Mouse (Mus musculus) urinary bladder, postnatal 4 days (tissue): Measurements from ENCODE around the gene Kifap3.
"Not testable (repeated sequence)": the region's sequence is repeated elsewhere in the genome, so short reads cannot be mapped to it uniquely, and the experiment has no call there.

Experiments
- DNase-seq, 2 experiments: peaks; one replicate each; pipeline ENCODE4 v3.0.0; 2021 to 2022; ENCODE audit warnings: low spot score in 2 of 2

Gene Kifap3

DNA sequence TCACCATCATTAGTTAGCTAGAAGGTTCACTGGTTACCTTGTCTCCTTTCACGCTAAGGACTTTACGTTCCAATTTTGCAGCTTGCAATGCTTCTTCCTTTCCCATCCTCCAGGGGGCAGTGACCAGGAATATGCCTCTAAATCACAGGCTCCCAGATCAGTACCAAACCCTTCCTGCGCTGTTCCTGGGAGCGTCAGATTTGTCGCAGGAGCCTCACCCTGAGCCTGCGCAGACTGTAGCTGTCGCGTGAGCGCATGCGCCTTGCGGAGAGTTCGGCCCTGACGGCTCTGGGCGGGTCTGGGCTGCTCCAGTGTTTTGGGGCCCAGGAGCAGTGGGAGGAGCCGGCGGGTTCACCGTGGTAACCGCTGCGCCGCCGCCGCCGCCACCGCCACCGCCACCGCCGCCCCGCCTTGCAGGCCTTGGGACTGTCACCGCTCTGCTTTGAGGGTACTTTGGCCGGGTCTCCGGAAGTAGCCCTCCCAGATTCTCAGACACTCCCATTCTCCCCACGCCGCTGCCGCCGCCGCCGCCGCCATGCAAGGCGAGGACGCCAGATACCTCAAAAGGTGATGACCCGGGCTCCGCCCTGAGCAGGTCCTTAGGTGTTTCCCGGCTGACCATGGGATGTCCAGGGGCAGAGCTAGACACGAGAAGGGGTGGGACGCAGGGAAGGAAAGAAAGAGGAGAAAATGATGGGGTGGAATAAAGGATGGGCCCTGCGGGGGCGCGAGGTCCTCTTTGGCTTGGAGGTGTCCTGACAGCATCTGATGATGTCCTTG lies at the start of gene Kifap3:
Gene Kifap3, plus strand, starts transcription at position 248 of the 780 bp plus-strand sequence.
- peak; percentile 97 to 98 for DNase-seq

DNA sequence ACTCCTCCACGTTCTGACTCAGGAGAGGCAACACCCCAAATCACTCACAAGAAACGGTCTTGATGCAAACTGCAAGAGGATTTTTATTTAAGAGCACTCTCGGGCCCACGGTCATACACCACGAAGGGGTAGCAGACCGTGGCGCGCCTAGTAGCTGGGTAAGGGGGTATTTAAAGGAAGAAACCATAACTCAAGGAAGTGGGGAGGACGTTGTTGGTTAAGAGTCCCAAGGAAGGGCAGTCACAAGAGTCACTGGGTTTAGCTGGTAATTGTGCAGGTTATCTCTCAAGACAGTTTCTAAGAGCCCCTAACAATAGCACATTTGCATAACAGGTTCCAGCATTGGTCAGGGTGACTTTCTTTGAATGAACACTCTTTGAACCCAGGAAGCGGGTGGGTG lies 48.2 kb upstream of the Kifap3 start:
- not testable (repeated sequence) for DNase-seq

DNA sequence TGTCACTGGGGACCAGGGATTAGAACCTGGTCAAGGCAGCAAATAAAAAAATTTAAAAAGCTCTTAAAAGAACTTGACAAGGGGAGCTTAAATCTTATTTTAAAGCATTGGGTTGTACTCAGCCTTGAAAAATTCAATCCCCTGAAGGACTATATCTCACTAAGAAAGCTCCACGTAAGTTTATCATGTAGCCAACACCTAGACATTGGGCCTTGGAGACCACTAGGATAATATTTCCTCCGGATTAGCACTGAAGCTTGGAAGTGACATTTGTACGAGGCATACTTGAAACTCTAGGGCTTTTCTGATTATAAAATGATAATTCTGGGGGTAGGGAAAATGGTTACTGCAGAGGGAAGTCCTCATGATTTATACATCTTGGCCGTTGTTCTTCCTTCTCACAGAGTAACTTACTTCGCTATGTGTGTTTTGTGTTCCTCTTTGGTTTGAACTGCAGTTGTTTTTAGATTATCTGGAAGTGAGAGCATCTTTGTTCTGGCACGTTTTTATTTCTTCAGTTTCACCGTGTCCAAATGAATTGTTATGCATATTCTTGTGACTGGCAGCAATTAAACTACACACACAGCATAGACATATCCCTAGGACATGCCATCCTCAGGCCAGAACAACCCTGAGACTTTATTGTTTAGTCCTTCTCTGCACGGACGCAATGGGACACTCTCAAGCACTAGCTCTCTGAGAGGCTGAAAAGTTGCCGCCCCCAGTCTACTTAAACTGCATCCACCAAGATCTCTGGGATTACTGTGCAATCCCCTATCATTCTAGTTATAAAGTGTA lies 42.7 kb upstream of the Kifap3 start:
- DNase-seq: peak in 1 of 2 experiments; percentile 26

DNA sequence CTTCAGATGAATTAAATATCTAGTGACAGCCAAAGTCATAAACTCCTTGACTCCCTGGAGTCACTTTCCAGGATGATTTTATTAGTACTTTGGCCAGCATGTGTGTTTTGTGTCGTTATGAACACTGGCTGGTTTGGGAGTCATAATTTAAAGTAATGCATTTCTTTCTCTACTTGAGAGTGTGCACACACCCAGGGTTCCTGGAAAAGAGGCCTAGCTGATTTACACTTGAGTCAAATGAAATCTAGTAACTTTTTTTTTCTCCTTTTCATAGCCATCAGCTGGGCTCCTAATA lies 42.2 kb upstream of the Kifap3 start:
- DNase-seq: no peak

DNA sequence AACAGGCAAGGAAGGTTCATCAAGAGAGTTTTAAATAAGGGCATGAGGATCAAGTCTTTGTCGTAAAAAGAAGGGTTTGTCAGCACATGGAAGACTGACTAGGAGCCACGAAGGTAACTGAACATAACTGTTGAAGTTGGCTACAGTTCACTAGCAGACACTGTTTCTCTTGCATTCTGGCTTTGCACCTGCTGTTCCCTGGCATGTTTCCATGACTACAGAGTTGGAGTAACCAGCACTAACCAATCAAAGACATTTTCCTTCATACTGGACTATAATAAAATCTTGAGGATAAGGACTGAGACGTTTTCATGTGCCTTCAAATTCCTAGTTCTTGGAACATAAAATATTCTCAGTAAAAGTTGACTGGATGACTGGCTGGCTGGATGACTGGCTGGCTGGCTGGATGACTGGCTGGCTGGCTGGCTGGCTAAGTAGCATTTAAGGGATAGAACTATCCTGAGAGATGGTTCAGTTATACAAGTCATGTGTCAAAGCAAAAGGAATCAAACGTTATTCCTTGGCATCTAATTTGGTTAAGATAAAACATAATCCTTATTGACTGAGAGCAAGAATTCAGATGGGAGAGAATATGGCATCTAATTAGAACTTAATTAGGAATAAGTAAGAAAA lies 27.9 kb upstream of the Kifap3 start:
- no peak for DNase-seq

DNA sequence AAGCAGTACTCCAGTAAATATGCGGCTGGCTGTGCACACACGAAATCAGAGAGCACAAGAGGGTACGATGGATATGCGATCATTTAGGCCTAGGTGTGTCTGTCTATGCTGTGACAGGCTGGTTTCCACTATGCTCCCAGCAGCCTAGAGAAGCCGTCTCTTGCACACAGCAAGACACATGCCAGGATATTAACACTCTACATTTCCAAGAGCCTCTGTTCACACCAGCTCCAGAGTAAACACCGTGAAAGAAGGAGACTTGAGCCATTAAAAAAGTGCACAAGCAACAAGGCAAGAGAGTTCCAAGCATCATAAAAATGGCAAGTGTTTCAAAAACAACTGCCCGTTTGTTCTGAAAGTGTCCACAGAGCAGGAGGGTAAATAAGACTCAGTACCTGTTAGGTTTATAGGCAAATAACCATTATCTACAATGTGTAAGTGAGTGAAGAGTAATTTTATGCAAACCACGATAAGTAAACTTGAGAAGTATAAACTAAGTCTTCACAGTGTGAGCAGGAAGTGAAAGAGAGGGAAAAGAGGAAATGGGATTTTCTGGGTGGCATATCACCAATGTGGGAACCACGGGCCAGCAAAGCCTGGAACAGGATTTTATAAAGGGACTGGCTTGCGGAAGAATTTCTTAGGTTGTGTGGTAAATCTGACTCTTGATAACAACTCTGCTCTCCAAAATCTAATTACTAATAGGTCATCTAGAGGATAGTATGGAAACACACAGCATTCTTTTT lies 21.7 kb upstream of the Kifap3 start:
- no peak for DNase-seq

DNA sequence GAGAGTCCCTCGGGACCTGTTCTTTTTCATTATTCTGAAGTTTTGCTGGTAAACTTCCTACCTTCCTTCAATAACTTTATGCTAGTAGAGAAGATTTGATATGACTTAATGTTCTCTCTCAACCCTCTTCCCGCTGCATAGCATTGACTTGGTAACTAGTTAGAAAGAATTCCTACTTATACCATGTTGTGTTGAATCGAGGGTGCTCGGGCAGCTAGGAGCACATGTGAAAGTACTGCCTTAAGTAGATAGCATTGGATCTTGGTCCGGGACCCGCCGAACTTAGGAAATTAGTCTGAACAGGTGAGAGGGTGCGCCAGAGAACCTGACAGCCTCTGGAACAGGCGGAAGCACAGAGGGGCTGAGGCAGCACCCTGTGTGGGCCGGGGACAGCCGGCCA lies 4.2 kb downstream of the Kifap3 start:
- not testable (repeated sequence) for DNase-seq

DNA sequence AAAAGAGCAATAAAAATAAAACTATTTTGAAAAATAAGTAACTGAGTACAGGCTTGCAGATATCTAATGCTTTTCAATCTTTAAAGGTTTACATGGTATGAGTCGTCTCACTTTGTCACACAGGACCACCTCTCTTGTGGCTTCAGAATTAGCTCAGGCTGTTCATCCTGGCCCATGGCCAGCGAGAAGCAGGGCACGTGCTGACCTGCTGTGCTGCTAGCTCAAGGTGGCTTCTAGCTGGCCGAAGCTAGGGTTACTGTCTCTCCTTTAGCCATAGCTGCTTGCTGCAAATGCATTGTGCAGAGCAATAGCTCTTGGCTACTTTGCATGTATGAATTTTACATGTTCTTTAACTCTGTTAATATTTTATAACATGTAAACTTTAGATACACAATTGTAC lies 42.0 kb downstream of the Kifap3 start:
- DNase-seq: no peak

DNA sequence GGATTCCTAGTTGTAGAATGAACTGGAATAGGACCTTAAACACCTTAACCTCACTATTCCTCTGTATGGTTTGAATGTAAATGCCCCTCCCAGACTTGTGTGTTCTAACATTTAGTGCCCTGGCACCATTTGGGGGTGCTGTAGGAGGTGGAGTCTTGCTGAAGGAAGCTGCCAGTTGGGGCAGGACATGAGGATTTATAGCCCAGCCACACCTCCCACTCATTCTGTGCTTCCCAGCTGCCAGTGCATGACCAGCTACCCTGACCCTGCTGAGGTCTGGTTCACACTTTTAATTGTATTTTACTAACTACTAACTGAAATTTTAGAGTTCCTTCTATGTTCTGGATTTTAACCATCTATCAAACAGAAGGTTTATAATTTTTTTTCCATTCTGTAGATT lies 50.1 kb downstream of the Kifap3 start:
- DNase-seq: no peak

DNA sequence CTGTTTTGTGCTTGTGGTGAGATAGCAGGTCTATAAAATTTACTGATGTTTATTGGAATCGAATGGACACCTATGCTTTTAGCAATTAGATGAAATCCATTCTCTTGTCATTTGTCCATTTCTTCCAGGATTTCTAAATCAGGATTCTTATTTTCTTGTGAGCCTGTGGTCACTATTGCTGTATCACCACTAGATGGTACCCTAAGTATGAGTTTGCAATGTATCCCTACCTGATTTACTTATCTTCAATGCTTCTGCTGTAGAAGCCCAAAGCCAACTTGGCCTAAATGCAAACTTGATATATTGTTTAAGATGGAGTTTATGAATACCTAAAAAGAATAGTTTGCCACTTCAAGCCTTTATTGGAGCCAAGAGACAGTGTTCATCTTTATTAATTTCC lies 54.7 kb downstream of the Kifap3 start:
- no peak for DNase-seq

DNA sequence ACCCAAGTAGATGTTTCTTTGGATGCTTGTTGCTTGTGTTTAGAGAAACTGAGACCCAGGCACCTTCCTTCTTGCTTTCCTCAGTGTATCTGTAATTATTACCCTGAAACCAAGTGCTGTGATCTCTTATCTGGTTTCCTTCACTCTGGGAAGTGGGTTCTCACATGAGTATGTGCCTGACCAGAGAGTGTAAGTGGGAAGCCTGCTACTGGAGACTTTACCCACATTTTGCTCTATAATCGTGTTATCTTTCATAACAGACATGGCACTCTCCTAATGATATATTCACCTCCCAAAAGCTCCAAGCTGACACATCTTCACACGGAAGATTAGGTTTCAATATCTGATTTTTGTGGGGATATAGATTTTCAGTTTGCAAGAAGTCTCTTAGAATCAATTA lies 55.7 kb downstream of the Kifap3 start:
- DNase-seq: no peak

DNA sequence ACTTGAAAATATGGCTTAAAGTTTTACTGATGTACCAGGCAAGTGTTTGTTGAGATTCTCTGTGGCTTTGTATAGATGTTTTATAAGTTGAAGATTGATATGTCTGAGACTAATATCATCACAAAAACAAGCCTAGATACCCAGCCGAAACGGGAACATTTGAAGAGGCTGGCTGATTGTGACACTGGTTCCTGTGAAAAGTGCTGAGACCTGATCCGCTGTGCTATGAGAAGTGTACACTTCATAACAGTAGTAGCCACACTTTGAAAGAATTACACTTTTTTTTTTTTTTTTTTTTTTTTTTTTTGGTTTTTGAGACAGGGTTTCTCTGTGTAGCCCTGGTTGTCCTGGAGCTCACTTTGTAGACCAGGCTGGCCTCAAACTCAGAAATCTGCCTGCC lies 59.1 kb downstream of the Kifap3 start:
- not testable (repeated sequence) for DNase-seq

DNA sequence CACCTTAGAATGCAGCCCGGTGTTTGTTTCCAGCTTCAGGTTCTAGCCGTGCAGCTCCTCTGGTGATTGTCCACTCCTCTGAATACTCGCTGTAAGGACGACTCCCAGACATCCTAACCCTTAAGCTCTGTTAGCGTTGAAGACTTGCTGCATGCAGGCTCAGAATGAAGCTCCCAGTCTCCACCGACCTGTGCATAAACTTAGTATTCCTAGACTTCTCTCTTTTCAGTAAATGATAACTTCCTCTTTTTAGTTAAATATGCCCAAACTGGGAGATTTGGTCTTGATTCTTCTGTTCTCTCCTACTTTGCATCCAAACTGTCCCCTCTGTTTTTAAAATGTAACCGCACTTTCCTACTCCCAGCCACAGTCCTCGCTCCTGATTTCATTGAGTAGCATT lies 61.2 kb downstream of the Kifap3 start:
- no peak for DNase-seq

DNA sequence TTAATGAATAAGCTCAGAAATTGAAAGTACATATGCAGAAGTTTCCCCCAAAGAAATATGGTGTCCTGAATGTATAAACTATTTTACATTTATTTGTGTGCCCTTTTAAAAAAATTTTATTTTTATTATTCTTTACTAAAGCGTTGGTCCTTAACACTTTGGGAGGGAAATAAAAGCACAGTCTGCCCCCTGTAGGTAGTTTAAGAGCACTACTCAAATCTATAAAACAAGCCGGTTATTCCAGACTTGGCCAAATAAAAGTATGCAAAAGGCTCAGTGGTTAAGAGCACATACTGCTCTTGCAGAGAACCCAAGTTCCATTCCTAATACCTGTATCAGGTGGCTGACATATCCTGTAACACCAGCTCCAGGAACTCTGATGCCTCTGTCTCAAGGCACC lies 62.9 kb downstream of the Kifap3 start:
- no peak for DNase-seq

DNA sequence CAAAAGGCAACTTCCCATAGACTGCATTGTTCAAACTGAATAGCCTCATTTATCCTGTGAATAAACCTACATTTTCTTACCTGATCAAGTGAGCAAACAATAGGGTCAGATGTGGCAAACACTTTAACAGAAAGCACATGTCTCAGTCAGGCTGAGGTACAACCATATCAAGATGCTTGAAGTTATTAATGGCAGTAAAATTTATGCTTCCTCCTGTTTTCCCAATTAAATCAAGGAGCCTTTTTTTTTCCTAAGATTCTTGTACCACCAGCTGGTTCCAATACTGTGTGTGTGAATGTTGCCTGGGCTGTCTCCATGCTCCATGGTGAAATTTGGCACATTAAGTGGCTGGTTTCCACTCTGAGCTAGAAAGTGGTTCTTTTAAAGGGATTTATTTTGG lies 64.5 kb downstream of the Kifap3 start:
- DNase-seq: no peak

DNA sequence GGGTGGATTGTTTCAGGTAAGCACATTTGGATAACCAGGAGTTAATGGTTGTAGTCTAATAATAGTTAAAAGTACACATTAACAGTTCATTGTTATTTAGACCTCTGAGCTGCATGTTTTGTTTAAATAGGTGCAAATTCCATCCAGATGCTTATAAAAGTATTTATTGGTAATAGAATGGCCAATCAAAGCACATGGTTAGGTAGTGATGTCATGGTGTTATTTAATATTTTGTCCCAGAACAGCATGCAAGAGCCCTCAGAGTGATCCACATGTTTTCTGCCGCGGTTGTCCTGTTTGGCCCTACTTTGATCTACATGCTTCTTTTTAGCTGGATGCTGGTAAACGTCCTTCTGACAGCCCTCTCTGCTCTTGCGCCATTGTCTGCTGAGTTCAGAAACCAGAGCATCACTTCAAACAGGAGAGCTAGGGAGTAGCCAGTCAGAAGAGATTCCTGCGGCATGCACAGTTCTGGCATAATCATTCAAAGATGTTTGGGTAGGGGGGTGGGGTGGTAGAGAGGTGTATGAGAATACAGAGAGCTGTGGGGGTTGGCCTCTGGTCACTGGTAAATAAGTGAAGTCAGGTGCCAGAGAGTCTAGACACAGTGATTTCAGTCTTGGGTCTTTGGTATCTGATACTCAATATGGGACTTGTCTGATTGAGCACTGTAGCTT lies 73.6 kb downstream of the Kifap3 start:
- DNase-seq: no peak

DNA sequence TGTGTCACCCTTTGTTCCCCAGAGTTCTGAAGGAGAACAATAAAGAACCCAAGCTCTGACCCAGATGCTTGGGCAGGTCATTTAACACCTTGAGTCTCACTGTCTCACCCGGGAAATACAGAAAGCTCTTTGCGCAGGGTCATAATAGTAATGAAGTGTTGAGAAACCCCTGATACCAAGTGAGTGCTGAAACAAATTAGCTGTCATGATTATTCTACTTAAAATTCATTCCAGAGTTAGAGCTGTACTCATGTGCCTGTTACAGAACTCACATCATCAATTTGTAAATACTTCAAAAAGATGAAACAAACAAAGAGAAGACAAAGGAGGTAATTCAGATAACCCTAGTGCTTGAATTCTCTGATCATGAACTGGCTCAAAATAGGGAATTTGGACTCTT lies 79.0 kb downstream of the Kifap3 start:
- DNase-seq: no peak

DNA sequence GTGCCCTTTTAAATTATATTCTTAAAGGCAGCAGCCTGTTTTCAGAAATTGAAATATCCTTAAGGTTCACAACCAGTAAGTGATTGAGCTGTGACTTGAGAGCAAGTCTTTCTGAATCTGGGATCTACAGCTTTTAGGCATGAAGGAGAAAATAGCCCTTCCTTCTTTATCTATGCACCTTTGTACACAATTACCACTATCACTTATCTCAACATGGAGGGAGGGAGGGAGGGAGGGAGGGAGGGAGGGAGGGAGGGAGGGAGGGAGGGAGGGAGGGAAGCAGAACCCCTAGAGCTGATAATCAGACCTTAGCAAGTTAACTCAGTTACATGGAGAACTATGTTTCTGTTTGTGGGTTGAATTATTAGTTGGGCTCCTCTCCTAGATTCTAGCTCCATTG lies 82.2 kb downstream of the Kifap3 start:
- no peak for DNase-seq

DNA sequence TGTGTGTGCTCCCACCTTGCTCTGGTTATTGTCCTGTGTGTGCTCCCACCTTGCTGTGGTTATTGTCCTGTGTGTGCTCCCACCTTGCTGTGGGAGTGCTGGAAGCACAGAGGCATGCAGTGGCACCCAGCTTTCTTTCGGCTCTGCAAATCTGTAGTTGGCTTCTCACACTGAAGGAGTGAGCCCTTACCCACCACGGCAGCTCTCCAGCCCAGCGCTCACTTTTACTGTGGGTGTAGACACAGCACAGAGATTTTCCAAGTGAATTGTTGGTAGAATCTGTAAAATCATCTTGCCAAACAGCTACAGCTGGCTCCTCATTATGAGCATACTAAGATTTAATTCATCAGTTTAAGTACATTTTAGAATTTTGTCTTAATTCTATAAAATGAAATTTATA lies 93.8 kb downstream of the Kifap3 start:
- no peak for DNase-seq

DNA sequence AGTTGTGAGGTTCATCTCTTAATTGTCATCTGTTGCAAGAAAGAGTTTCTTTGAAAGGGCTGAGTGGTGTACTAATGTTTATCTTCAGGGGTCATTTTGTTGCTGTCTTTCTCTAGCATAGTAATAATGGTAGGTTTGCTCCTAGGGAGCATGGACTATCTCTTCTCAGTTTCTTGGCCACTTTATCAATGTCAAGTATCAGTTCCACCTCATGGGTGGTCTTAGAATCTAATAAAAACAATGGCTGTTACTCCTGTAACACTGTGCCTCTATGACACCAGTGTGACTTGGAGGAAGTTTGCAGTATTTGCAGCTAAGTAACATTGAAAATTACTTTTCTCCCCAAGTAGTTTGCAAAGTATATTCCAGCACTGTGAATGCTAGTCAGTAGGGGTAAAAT lies 110.2 kb downstream of the Kifap3 start:
- no peak for DNase-seq

DNA sequence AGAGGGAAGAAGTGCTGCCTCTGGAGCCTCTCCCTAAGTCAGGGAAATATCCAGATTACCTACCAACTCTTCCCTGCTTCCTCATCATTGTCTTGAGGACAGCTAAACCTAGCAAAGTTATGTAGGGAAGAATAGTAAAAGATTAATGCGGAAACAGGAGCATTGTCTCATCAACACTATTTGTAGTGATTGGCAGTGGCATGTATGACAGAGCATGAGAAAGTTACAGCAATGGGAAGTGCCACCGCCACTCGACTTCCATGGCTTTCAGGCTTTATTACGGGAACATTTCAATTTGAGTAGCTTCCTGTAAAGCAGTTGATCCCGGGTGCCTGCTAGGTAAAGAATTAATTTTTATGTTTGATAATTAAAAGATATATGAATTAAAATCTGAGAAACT lies 113.9 kb downstream of the Kifap3 start:
- no peak for DNase-seq
